Mouse (Mus musculus): Measurements from ENCODE around the gene Ltc4s. TPM values are rescaled to one million over a fixed set of nuclear protein-coding genes. Genes with fewer than 3 reads are reported as not detected.
A peak's percentile ranks its signal among the peaks of the same experiment; 100 is the strongest.

Ltc4s gene
- polyA plus RNA-seq, 1 experiment from 2014 or later = 2.6 TPM

DNA sequence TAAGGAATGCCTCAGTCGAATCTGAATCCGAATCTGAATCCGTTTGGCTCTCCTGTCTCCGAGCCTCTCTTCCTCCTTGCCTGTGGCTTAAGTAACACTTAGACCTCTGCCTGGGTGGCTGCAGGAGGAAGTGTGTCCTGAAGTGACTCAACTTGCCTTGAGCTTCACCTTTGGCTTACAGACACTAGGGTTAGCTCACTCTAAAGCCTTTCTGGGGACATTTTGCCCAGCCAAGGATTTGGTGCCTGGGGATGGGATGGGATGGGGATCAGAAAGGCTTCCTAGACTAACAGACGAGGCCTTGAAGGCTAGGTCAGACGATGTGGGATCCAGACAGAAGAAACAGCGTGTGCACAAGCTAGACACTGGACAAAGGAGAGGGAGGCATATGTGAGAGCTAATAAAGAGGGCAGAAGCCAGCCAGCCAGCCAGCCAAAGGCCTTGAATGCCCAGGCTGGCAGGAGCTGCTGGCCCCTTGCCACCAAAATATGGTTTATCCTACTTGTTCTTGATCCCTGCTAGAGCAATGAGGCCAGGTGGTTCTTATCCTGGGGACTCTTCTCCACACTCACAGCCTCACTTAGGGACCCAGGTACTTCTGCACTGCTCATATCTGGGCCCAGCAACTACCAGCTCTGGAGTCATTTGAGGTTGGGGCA lies 9.0 kb downstream of the Ltc4s start:
- H3K9ac ChIP-seq = peak overlapping the region; percentile 2
- H3K4me2 ChIP-seq = no peak overlapping the region
- WGBS = 47% methylated on average over 7 of the region's 7 CpGs
- ATAC-seq (ENCODE audit: low read depth) = no peak
- no peak overlapping the region for H3K27ac ChIP-seq (replicated peaks)
- 0 out of 2 replicates have a peak, but pooled peaks cover 4% of the 10 kb centered on the region for H3K27me3 ChIP-seq
- H3K4me3 ChIP-seq = no peak overlapping the region
- H3K36me3 ChIP-seq = peaks cover 37% of the 10 kb centered on the region
- peaks cover 48% of the 10 kb centered on the region for H3K4me1 ChIP-seq (replicated peaks)
- H3K9me3 ChIP-seq = no peaks in the 10 kb centered on the region

DNA sequence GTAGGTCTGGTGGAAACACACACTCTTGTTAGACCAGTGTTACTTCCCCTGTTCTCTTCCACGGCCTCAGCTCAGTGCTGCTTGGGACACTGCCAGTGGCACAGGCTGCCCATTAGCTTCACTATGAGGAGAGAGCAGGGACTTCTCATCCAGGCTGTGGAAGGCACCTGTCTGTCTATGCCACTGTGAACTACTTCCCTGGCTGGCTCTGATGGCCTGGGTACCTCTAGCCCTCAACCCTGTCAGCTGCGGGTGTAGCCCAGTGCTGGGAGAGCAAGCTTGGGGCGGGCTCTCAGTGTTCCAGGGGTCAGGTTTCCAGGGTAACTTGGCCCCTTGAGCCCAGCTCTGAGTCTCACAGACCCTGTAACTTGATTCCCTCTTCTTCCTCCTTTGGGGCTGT lies 9.6 kb downstream of the Ltc4s start:
- H3K4me1 ChIP-seq (replicated peaks) = peaks cover 54% of the 10 kb centered on the region
- no peak overlapping the region for H3K4me3 ChIP-seq
- H3K27ac ChIP-seq (replicated peaks) = no peak overlapping the region
- 0 out of 2 replicates have a peak, but pooled peaks cover 4% of the 10 kb centered on the region for H3K27me3 ChIP-seq
- no peak for ATAC-seq (ENCODE audit: low read depth)
- 22% methylated on average over 3 of the region's 3 CpGs for WGBS
- H3K4me2 ChIP-seq = no peak overlapping the region
- peak overlapping the region; percentile 2 for H3K9ac ChIP-seq
- H3K9me3 ChIP-seq = no peaks in the 10 kb centered on the region
- peaks cover 31% of the 10 kb centered on the region for H3K36me3 ChIP-seq

DNA sequence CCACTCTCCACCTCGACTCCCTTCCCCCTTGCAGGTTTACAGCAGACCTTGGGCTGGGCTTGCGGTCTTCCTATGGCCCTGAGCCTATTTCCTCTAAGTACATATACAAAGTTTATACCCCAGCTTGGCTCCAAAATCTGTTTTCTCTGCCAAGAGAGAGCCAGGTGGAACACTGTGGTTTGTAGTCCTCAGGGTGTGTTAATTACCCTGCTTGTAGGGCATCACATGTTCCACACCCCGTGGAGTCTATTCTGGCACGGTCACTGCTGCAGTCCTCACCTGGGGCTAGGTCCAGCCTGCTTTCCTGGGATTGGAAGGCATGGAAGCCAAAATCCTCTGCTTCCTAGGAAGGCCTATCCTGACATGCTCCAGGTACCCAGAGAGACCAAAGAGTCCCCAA lies 10.7 kb downstream of the Ltc4s start:
- Histone ChIP-seq H3K27ac (replicated peaks) (no peak overlapping the region), H3K4me2 (peak overlapping the region; percentile 98; the same call in 1 of the 2 replicates), H3K36me3 (peaks cover 21% of the 10 kb centered on the region), H3K4me3 (no peak overlapping the region), H3K4me1 (replicated peaks) (peaks cover 64% of the 10 kb centered on the region), H3K27me3 (0 out of 2 replicates have a peak, but pooled peaks cover 4% of the 10 kb centered on the region), H3K9me3 (no peaks in the 10 kb centered on the region), H3K9ac (no peak overlapping the region)
- 80% methylated on average over 4 of the region's 4 CpGs for WGBS
- ATAC-seq (ENCODE audit: low read depth) = no peak

DNA sequence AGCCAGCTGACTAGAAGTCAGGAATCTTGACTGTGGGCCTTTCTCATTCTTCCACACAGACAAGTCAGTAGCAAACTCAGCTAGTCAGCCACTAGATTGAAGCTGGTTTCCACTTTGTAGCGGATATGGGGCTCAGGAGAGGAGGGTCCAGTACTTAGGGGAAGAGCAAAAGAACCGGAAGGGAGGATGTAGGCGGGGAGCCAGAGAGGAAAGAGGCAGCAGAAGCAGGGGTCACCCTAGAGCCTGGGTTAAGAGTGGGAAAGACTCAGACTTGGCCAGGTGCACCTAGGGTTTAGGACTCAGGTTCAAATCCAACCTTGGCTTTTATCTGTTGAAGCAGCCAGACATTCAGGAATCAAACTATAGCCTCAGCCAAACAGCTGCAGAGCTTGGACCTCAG lies 11.2 kb downstream of the Ltc4s start:
- H3K27ac ChIP-seq (replicated peaks) = peak overlapping the region; percentile 95; the same call in 1 of the 2 replicates
- peak overlapping the region; percentile 98 for H3K4me2 ChIP-seq
- peaks cover 16% of the 10 kb centered on the region for H3K36me3 ChIP-seq
- 79% methylated on average over 3 of the region's 3 CpGs for WGBS
- 0 out of 2 replicates have a peak, but pooled peaks cover 4% of the 10 kb centered on the region for H3K27me3 ChIP-seq
- H3K9ac ChIP-seq = 0 out of 2 replicates have a peak overlapping the region, but pooled peaks have one; percentile 38
- H3K4me1 ChIP-seq (replicated peaks) = peaks cover 68% of the 10 kb centered on the region
- peak overlapping the region; percentile 90 for H3K4me3 ChIP-seq
- ATAC-seq (ENCODE audit: low read depth) = no peak
- no peaks in the 10 kb centered on the region for H3K9me3 ChIP-seq

DNA sequence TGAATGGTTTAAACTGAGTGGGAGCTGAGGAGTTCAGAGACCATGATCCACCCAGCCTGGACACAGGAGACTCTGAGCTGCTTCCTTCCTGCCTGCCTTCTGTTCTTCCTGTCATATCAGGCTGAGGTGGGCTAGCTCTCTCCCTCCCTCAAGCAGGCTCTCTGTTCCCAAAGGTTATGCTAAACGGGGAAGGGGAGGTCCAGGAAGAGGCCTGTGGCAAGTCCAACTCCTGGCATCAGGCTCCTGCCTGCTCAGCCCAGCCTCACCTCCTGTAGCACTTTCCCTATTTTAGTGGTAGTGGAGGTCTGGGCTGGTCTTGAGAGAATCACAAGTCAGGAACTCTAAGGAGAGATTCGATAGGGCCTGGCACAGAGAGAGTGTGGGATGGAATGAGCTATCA lies 12.0 kb downstream of the Ltc4s start:
- no peaks in the 10 kb centered on the region for H3K9me3 ChIP-seq
- H3K36me3 ChIP-seq = peaks cover 7% of the 10 kb centered on the region
- peak overlapping the region; percentile 95 for H3K27ac ChIP-seq (replicated peaks)
- WGBS = 36% methylated on average over 2 of the region's 2 CpGs
- H3K27me3 ChIP-seq = 0 out of 2 replicates have a peak, but pooled peaks cover 4% of the 10 kb centered on the region
- H3K4me2 ChIP-seq = peak overlapping the region; percentile 98
- H3K4me1 ChIP-seq (replicated peaks) = peaks cover 68% of the 10 kb centered on the region
- ATAC-seq (ENCODE audit: low read depth) = no peak
- peak overlapping the region; percentile 99 for H3K9ac ChIP-seq
- H3K4me3 ChIP-seq = peak overlapping the region; percentile 90

DNA sequence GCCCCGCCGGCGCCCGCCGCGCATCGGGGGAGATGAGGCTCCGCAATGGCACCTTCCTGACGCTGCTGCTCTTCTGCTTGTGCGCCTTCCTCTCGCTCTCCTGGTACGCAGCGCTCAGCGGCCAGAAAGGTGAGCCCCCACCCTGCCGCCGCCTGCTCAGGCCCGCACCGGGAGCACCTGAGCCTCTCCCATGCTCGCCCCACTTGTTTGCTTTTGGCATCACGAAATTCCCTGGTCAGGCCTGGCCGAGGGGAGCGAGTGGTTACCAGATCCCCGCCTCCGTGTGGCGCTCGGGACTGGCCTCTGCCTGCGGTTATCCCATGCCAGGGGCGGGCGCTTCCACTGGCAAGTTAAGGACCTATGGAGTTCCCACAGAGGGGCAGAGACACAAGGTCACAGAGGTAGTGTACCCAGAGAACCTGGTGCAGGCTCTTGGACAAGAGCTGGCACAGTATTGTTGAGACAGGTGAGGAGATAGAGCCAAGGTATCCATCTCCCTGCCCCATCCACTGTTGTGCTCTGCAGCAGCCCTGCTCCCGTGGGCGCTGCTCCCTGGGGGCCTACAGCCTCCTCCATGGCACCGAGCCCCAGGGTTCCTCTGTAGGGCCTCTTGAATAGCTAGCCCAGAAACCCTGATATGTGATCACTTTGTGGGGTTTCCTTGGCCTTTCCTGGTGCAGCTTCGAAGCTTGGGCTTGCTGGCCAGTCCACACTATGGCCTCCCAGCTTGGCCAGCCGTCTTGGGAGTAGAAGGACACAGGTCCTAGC lies 12.6 kb downstream of the Ltc4s start:
- peaks cover 65% of the 10 kb centered on the region for H3K4me1 ChIP-seq (replicated peaks)
- peak; percentile 45 for ATAC-seq (ENCODE audit: low read depth)
- 4% methylated on average over 34 of the region's 34 CpGs for WGBS

DNA sequence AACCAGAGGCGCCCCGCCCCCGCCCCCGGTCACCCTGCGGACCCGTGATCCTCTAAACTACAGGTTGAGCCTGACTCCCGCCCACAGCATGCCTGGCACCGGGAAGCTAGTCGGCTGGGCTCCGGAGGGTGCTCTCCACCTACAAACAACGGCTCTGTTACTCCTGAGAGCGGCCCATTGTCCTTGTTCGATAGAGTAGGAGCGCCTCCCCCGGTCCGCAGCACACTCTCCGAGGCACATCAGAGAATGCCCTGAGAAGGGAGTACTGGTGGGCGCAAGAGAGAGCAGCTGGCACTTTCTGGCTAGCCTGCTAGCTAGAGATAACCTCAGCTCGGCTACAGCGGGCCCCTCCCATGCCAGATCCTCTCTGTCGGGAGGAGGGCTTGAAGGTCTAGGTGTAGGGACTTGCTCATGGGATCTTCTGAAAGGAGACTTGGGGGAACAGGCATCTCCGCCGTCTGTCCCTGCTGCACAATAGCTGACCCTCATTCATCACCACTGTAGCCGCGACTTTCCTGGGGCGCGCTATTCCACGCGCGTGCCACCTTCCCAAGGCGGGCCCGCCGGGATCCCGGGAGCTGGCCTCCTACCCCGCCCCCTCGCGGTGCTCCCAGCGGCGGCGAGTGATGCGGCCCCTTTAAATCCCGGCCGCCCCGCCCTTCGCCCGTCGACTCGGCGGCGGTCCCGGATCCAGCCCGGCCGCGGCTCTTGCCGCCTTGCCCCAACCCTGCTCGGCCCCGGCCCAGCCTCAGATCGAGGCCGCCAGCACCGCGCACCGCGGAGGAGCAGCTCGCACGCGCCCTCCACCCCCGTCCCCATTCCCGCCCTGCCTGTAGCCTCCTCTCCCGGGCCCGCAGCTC lies 13.5 kb downstream of the Ltc4s start:
- peaks cover 62% of the 10 kb centered on the region for H3K4me1 ChIP-seq (replicated peaks)
- H3K9ac ChIP-seq = peak overlapping the region; percentile 99
- no peaks in the 10 kb centered on the region for H3K27me3 ChIP-seq
- H3K36me3 ChIP-seq = no peaks in the 10 kb centered on the region; the same call in 1 of the 2 replicates
- peak overlapping the region; percentile 90 for H3K4me3 ChIP-seq
- H3K27ac ChIP-seq (replicated peaks) = peak overlapping the region; percentile 95
- peak; percentile 84 for ATAC-seq (ENCODE audit: low read depth)
- no peaks in the 10 kb centered on the region for H3K9me3 ChIP-seq
- WGBS = under 1% methylated on average over 68 of the region's 70 CpGs
- peak overlapping the region; percentile 98 for H3K4me2 ChIP-seq

More for the DNA sequence above, 12.6 kb downstream of the Ltc4s start:
- Histone ChIP-seq H3K9ac (peak overlapping the region; percentile 99), H3K27ac (replicated peaks) (peak overlapping the region; percentile 95), H3K4me3 (peak overlapping the region; percentile 90), H3K36me3 (peaks cover 4% of the 10 kb centered on the region), H3K27me3 (0 out of 2 replicates have a peak, but pooled peaks cover 4% of the 10 kb centered on the region), H3K4me2 (peak overlapping the region; percentile 98), H3K9me3 (no peaks in the 10 kb centered on the region)

DNA sequence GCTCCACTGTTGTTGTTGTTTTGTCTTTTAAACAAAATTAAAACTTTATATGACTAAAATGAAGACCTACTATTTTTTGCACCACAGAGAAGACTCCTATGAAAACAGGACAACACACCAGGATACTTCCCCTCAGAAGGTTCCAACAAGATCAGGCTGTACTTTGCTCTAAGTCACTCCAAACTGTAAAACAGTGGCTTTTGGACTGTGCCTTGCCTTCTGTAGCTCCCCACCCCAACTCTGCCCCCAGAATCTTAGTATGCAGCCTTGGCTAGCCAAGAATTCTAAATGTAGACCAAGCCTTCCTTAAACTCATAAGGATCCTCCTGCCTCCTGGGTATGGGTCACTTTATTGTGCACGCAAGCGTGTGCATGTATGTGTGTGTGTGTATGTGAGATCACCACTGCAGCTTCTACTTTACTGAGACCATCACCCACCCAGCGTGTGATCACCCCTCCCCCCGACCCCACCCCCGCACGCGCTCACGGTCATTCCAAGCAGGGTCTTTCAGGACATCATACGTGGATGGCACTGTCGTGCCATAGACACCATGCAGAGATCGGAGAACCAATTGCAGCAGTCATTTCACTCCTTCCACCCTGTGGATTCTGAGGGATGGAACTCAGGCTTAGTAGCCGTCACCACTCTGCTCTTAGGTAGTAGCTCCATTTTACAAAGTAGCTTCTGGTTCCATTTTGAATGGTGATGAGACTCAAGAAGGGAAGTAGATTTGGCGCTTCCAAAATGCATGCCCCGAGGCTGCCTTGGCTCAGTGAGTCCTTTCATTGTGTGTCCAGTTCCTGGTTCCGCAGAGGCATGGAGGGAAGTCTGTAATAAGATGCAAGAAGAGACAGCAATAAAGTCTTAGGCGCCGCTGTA lies 14.4 kb downstream of the Ltc4s start:
- Histone ChIP-seq H3K9ac (peak overlapping the region; percentile 99), H3K4me3 (peak overlapping the region; percentile 90), H3K27me3 (no peaks in the 10 kb centered on the region), H3K4me2 (peak overlapping the region; percentile 98), H3K4me1 (replicated peaks) (peaks cover 55% of the 10 kb centered on the region), H3K27ac (replicated peaks) (peak overlapping the region; percentile 95), H3K36me3 (no peaks in the 10 kb centered on the region; the same call in 1 of the 2 replicates), H3K9me3 (no peaks in the 10 kb centered on the region)
- 4% methylated on average over 17 of the region's 17 CpGs for WGBS
- peak; percentile 20 for ATAC-seq (ENCODE audit: low read depth)

DNA sequence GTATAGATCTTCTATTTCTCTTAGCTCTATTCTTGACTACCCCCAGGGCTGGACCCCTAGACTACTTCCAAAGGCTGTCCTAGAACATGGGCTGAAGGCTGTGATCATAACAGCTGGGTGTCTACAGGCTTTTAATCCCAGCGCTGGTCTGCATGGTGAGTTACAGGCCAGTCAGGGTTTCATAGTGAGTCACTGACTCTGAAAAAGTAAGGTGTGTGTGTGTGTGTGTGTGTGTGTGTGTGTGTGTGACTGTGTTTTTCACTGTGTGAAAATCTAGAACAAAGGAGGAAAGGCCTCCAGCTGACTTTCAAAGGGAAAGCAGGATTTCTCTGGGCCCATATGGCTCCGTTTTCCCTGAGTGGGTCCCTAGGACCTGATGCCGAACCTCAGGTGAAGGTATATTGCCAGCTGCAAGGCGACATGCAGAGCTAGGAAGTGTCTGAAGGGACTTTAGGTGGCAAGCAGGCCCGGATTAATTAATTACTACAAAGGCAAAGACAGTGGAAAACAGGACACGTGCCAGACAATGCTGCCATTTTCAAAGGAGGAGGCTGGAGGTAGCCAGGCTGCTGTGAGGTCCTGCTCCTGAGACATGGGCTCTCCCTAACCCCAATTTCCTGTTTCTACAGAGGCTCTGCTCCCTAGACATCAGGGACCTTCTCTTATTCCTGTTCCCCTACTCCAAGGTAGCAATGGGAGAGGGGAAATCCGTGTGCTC lies 15.7 kb downstream of the Ltc4s start:
- H3K36me3 ChIP-seq = no peaks in the 10 kb centered on the region; the same call in 1 of the 2 replicates

DNA sequence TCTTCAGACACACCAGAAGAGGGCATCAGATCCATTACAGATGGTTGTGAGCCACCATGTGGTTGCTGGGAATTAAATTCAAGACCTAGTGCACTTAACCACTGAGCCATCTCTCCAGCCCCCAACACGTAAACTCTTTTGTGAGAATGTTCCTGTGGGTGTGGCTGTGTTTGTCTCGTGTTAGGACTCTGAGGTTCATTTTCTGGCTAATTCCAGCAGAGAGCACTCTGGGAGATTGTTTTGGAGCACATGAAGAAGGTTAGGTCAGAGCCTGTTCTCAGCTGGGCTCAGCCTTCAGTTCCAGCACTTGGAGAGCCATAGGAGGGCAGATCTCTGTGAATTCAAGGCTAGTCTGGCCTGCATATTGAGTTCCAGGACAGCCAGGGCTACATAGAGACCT lies 18.6 kb downstream of the Ltc4s start:
- ATAC-seq (ENCODE audit: low read depth) = no peak
- Histone ChIP-seq H3K9ac (no peak overlapping the region), H3K36me3 (no peaks in the 10 kb centered on the region), H3K9me3 (no peaks in the 10 kb centered on the region), H3K27me3 (no peaks in the 10 kb centered on the region), H3K27ac (replicated peaks) (no peak overlapping the region), H3K4me2 (no peak overlapping the region), H3K4me1 (replicated peaks) (peaks cover 32% of the 10 kb centered on the region), H3K4me3 (no peak overlapping the region)
- WGBS = 41% methylated on average over 2 of the region's 2 CpGs

More for the DNA sequence above, 15.7 kb downstream of the Ltc4s start:
- Histone ChIP-seq H3K4me3 (peak overlapping the region; percentile 90), H3K4me2 (peak overlapping the region; percentile 98), H3K9me3 (no peaks in the 10 kb centered on the region), H3K9ac (peak overlapping the region; percentile 99), H3K27me3 (no peaks in the 10 kb centered on the region), H3K27ac (replicated peaks) (0 out of 2 replicates have a peak overlapping the region, but pooled peaks have one; percentile 3), H3K4me1 (replicated peaks) (peaks cover 42% of the 10 kb centered on the region)
- ATAC-seq (ENCODE audit: low read depth) = no peak
- WGBS = 46% methylated on average over 7 of the region's 7 CpGs
